Mouse (Mus musculus) megakaryocyte, embryonic 14.5 days (primary cell): Measurements from ENCODE around the gene Ssbp3.

Experiments
- FLI1 ChIP-seq: IDR thresholded peaks from 2 replicates; pipeline ENCODE4 v1.6.1; 2012; ENCODE audit warnings: low read length, inconsistent platforms, mixed read lengths
- GATA1 ChIP-seq: IDR thresholded peaks from 3 replicates; pipeline ENCODE4 v1.6.1; 2012; ENCODE audit warnings: mixed read lengths, low read length, inconsistent platforms, borderline replicate concordance

- TF ChIP-seq GATA1 (no peak), FLI1 (no peak)
These were observed 188.5 kb downstream of the Ssbp3 start for GRCm38 (mm10) chr4:107098791-107099525.
